Mouse (Mus musculus) liver, embryonic 14.5 days (tissue): ENCODE measurements at regions not wholly inside any gene's neighbourhood (a gene's known extent, or its start where the extent isn't known, plus 50 kb on each side); places are given as distances from the start of the nearest gene placed in this dataset.

Source experiments
- CTCF ChIP-seq: IDR thresholded peaks from 2 replicates; pipeline ENCODE4 v1.5.1; 2016; ENCODE audit warnings: antibody characterized with exemption, low read depth, control low read depth
- EP300 ChIP-seq: IDR thresholded peaks from 2 replicates; pipeline ENCODE4 v1.6.1; 2016; ENCODE audit warnings: antibody characterized with exemption, low read depth

- TF ChIP-seq EP300: no peak
- peak; percentile 35; the same call in 1 of the 2 replicates for TF ChIP-seq CTCF
Observed at GRCm38 (mm10) chr14:72187329-72187984, 304.2 kb downstream of the Gm9195 start.
